Comparison of ENCODE assay signal across 9 mouse cellular contexts in genomic region chr11:105969516-105969915, GRCm38 (mm10). TPM values are rescaled to one million over a fixed set of nuclear protein-coding genes. Genes with fewer than 3 reads are reported as not detected.
DNase-seq lines count a peak whose midpoint lies in the region; ATAC-seq and TF ChIP-seq lines count a peak whose summit lies in the region.
"Had no signal": no experiment of that assay in that cellular context is flagged by ENCODE, and none has a peak within 500 bp of the region (broad histone marks: within the 10 kb centered on the region; RNA-seq: fewer than 3 reads in every experiment).

No protein-coding gene starts in this region.

- H3K9me3 ChIP-seq in hindbrain, postnatal 0 days (ENCODE audit: low read length), result no peaks in the 10 kb centered on the region
- H3K9me3 ChIP-seq in hindbrain, embryonic 13.5 days, result no peaks in the 10 kb centered on the region
- H3K9me3 ChIP-seq in CH12.LX (replicated peaks; ENCODE audit: low read length), result peaks cover 2% of the 10 kb centered on the region

- peak; percentile 60 for DNase-seq in hindbrain, postnatal 0 days (ENCODE audit: low spot score)
- peak; percentile 21 for DNase-seq in CH12.LX (ENCODE audit: extremely low read depth)
- peak; percentile 72 to 81 for DNase-seq in adrenal gland, postnatal 36 days
- peak; percentile 70 for DNase-seq in kidney, adult 9 months
- peak; percentile 18 for DNase-seq in thymus, postnatal 0 days (ENCODE audit: low spot score)
- DNase-seq in Muller cell, postnatal 12 days (ENCODE audit: inconsistent ontology term), result no peak

- no peak for TF ChIP-seq EP300 in CH12.LX (IDR thresholded peaks at IDR 0.05; ENCODE audit: low read length)

- no peak overlapping the region for H3K4me3 ChIP-seq in hindbrain, postnatal 0 days (ENCODE audit: low read length)
- no peak overlapping the region for H3K4me3 ChIP-seq in hindbrain, embryonic 13.5 days
- H3K4me3 ChIP-seq in CH12.LX (replicated peaks in 1 of 3; ENCODE audit: low read depth in 2 of 3, low read length in 2 of 3, poor library complexity in 1 of 3), result no peak overlapping the region

- H3K36me3 ChIP-seq in hindbrain, postnatal 0 days (ENCODE audit: insufficient read depth, low read length), result no peaks in the 10 kb centered on the region
- H3K36me3 ChIP-seq in hindbrain, embryonic 13.5 days, result no peaks in the 10 kb centered on the region
- no peaks in the 10 kb centered on the region for H3K36me3 ChIP-seq in CH12.LX (replicated peaks in 1 of 2; ENCODE audit: control insufficient read depth in 1 of 2, insufficient read depth in 1 of 2, low read length in 1 of 2)

- peak; percentile 62 for TF ChIP-seq RAD21 in CH12.LX (IDR thresholded peaks at IDR 0.05; ENCODE audit: low read depth, low read length)

- no peak overlapping the region for H3K27ac ChIP-seq in hindbrain, postnatal 0 days
- no peak overlapping the region for H3K27ac ChIP-seq in hindbrain, embryonic 13.5 days
- H3K27ac ChIP-seq in CH12.LX (ENCODE audit: insufficient read depth, low read depth), result no peak overlapping the region

- no peaks in the 10 kb centered on the region for H3K27me3 ChIP-seq in hindbrain, postnatal 0 days (ENCODE audit: insufficient read depth, low read length)
- H3K27me3 ChIP-seq in hindbrain, embryonic 13.5 days, result peaks cover 58% of the 10 kb centered on the region
- H3K27me3 ChIP-seq in CH12.LX (replicated peaks), result peaks cover 78% of the 10 kb centered on the region

- H3K4me1 ChIP-seq in hindbrain, postnatal 0 days (ENCODE audit: insufficient read depth, low read length), result 0 out of 2 replicates have a peak, but pooled peaks cover 8% of the 10 kb centered on the region
- peaks cover 19% of the 10 kb centered on the region for H3K4me1 ChIP-seq in hindbrain, embryonic 13.5 days (replicated peaks)
- peaks cover 2 to 5% of the 10 kb centered on the region in 2 experiments; a peak in 2 of 4 replicates for H3K4me1 ChIP-seq in CH12.LX (ENCODE audit: control insufficient read depth in 1 of 2, insufficient read depth in 2 of 2)

- ATAC-seq in hindbrain, postnatal 0 days, result no peak
- ATAC-seq in hindbrain, embryonic 13.5 days (ENCODE audit: low FRiP score), result no peak
- no peak for ATAC-seq in activated CD4-positive, CD25-positive, alpha-beta regulatory T cell, adult 4 months

- 54% methylated on average over 1 of the region's 1 CpGs for WGBS in hindbrain, postnatal 0 days
- 92% methylated on average over 1 of the region's 1 CpGs for WGBS in hindbrain, embryonic 13.5 days

- TF ChIP-seq POLR2A in CH12.LX (IDR thresholded peaks at IDR 0.05; ENCODE audit: low read depth, low read length), result no peak

- dilution Hi-C loops in CH12.LX (cut with MboI; ENCODE audit: extremely low pct_ligation_motif_present, extremely low pct_unique_long_range_greater_than_20kb, low sequenced_read_pairs), result no loop called here

- peak; percentile 64 for TF ChIP-seq CTCF in hindbrain, postnatal 0 days (IDR thresholded peaks at IDR 0.05; ENCODE audit: low read depth)
- TF ChIP-seq CTCF in CH12.LX (conservative IDR thresholded peaks at IDR 0.05 in 1 of 2, IDR thresholded peaks at IDR 0.05 in 1 of 2; ENCODE audit: low read depth in 2 of 2, low read length in 2 of 2), result peak; percentile 53 to 82; a peak in 3 of 4 replicates

- H3K79me2 ChIP-seq in CH12.LX (replicated peaks; ENCODE audit: control insufficient read depth, extremely low read depth, insufficient read depth, poor library complexity, severe bottlenecking), result no peaks in the 10 kb centered on the region

- in situ Hi-C loops in CH12.LX (cut with MboI; ENCODE audit: low pct_ligation_motif_present, low pct_unique_long_range_greater_than_20kb, low sequenced_read_pairs), result no loop called here

- no peak overlapping the region for H3K9ac ChIP-seq in hindbrain, postnatal 0 days (replicated peaks; ENCODE audit: low read length)
- no peak overlapping the region for H3K9ac ChIP-seq in hindbrain, embryonic 13.5 days
- no peak overlapping the region for H3K9ac ChIP-seq in CH12.LX (ENCODE audit: insufficient read depth, low read depth)

- H3K4me2 ChIP-seq in hindbrain, postnatal 0 days (ENCODE audit: low read depth, low read length), result peak overlapping the region; percentile 88; the same call in 1 of the 2 replicates
- no peak overlapping the region for H3K4me2 ChIP-seq in hindbrain, embryonic 13.5 days
- H3K4me2 ChIP-seq in CH12.LX (ENCODE audit: insufficient read depth, low read depth, poor library complexity, severe bottlenecking), result no peak overlapping the region

TF ChIP-seq in CH12.LX, 34 proteins besides CTCF, POLR2A, EP300 and RAD21:
- no peak for TF ChIP-seq RCOR1 (conservative IDR thresholded peaks at IDR 0.05; ENCODE audit: low read depth, low read length)
- 0 out of 2 replicates have a peak, but pooled peaks have one; percentile 19 for TF ChIP-seq ZC3H11A (IDR thresholded peaks at IDR 0.05; ENCODE audit: low read depth, low read length)
- TF ChIP-seq SMC3 (IDR thresholded peaks at IDR 0.05; ENCODE audit: low read depth, low read length), result peak; percentile 88

RNA-seq across cellular contexts. Expression of gene Ace, which starts 1.8 kb away (rescaled TPM):
- total RNA-seq in hindbrain, postnatal 0 days (2014; rRNA removed), result 31.1 and 35.9 TPM in 2 replicates
- 10.3 and 11.1 TPM in 2 replicates for polyA plus RNA-seq in hindbrain, postnatal 0 days (2015; fragmentation: Nextera tagmentation; extraction: Ambion mirVana)
- polyA plus RNA-seq in hindbrain, embryonic 13.5 days (2015; fragmentation: Nextera tagmentation; extraction: Ambion mirVana), result 2.4 and 2.5 TPM in 2 replicates
- 0.04 and 0.08 TPM in 2 replicates for total RNA-seq in CH12.LX (2012; rRNA removed)
- not detected in 2 replicates for total RNA-seq in CH12.LX (2014; rRNA removed)
- not detected in 2 replicates for polyA plus RNA-seq in CH12.LX (2012; ENCODE audit: insufficient read length, low read depth)
- total RNA-seq in adrenal gland, postnatal 36 days (2021), result 10 to 100 TPM in 1 of 2 experiments, 1 to 10 TPM in 1; 8.0 to 15.5 TPM
- polyA plus RNA-seq in thymus, postnatal 0 days (2015; fragmentation: Nextera tagmentation; extraction: Ambion mirVana), result 0.88 and 1.3 TPM in 2 replicates
- under 1 TPM in 1 of 2 experiments, not detected in 1; 0.11 TPM for polyA plus RNA-seq in activated CD4-positive, CD25-positive, alpha-beta regulatory T cell, adult 4 months (2017; shearing (Covaris generic))

RNA-seq across cellular contexts. Expression of gene Cyb561, which starts 16.4 kb away (rescaled TPM):
- total RNA-seq in hindbrain, postnatal 0 days (2014; rRNA removed), result 45.9 and 52.9 TPM in 2 replicates
- polyA plus RNA-seq in hindbrain, postnatal 0 days (2015; fragmentation: Nextera tagmentation; extraction: Ambion mirVana), result 55.9 and 57.8 TPM in 2 replicates
- 42.6 and 42.7 TPM in 2 replicates for polyA plus RNA-seq in hindbrain, embryonic 13.5 days (2015; fragmentation: Nextera tagmentation; extraction: Ambion mirVana)
- 2.6 and 3.9 TPM in 2 replicates for total RNA-seq in CH12.LX (2012; rRNA removed)
- 0.16 and 0.20 TPM in 2 replicates for total RNA-seq in CH12.LX (2014; rRNA removed)
- polyA plus RNA-seq in CH12.LX (2012; ENCODE audit: insufficient read length, low read depth), result 0.18 and 0.51 TPM in 2 replicates
- total RNA-seq in adrenal gland, postnatal 36 days (2021), result 100 to 1,000 TPM; 134 to 165 TPM
- 7.2 and 8.5 TPM in 2 replicates for polyA plus RNA-seq in thymus, postnatal 0 days (2015; fragmentation: Nextera tagmentation; extraction: Ambion mirVana)
- polyA plus RNA-seq in activated CD4-positive, CD25-positive, alpha-beta regulatory T cell, adult 4 months (2017; shearing (Covaris generic)), result 1 to 10 TPM in 1 of 2 experiments, under 1 TPM in 1; 0.63 to 1.4 TPM

RNA-seq across cellular contexts. Expression of gene Ace3, which starts 25.0 kb away (rescaled TPM):
- total RNA-seq in hindbrain, postnatal 0 days (2014; rRNA removed), result not detected in 2 replicates
- polyA plus RNA-seq in hindbrain, postnatal 0 days (2015; fragmentation: Nextera tagmentation; extraction: Ambion mirVana), result not detected in 2 replicates
- polyA plus RNA-seq in hindbrain, embryonic 13.5 days (2015; fragmentation: Nextera tagmentation; extraction: Ambion mirVana), result 0.08 TPM in 1 of 2 replicates, not detected in the other
- total RNA-seq in CH12.LX (2012; rRNA removed) (not detected in 2 replicates), CH12.LX (2014; rRNA removed) (not detected in 2 replicates)
- polyA plus RNA-seq in CH12.LX (2012; ENCODE audit: insufficient read length, low read depth), result not detected in 2 replicates
- not detected for total RNA-seq in adrenal gland, postnatal 36 days (2021)
- not detected in 2 replicates for polyA plus RNA-seq in thymus, postnatal 0 days (2015; fragmentation: Nextera tagmentation; extraction: Ambion mirVana)
- not detected for polyA plus RNA-seq in activated CD4-positive, CD25-positive, alpha-beta regulatory T cell, adult 4 months (2017; shearing (Covaris generic))
- total RNA-seq: layer of hippocampus, postnatal 10 days had no signal

RNA-seq across cellular contexts. Expression of gene Kcnh6, which starts 38.4 kb away (rescaled TPM):
- total RNA-seq in hindbrain, postnatal 0 days (2014; rRNA removed), result 4.3 and 7.9 TPM in 2 replicates
- polyA plus RNA-seq in hindbrain, postnatal 0 days (2015; fragmentation: Nextera tagmentation; extraction: Ambion mirVana), result 2.4 and 3.0 TPM in 2 replicates
- 1.7 and 2.3 TPM in 2 replicates for polyA plus RNA-seq in hindbrain, embryonic 13.5 days (2015; fragmentation: Nextera tagmentation; extraction: Ambion mirVana)
- total RNA-seq in CH12.LX (2012; rRNA removed) (0.13 and 0.25 TPM in 2 replicates), CH12.LX (2014; rRNA removed) (not detected in 2 replicates)
- 0.19 TPM in 2 replicates for polyA plus RNA-seq in CH12.LX (2012; ENCODE audit: insufficient read length, low read depth)
- under 1 TPM in 1 of 2 experiments, not detected in 1; 0.13 TPM for total RNA-seq in adrenal gland, postnatal 36 days (2021)
- 1.5 TPM in 2 replicates for polyA plus RNA-seq in thymus, postnatal 0 days (2015; fragmentation: Nextera tagmentation; extraction: Ambion mirVana)
- not detected for polyA plus RNA-seq in activated CD4-positive, CD25-positive, alpha-beta regulatory T cell, adult 4 months (2017; shearing (Covaris generic))
